Mouse (Mus musculus): ENCODE results near the gene Nadk. TPM values are rescaled to one million over a fixed set of nuclear protein-coding genes. Genes with fewer than 3 reads are reported as not detected.
A peak's percentile ranks its signal among the peaks of the same experiment; 100 is the strongest.

Nadk gene
- total and polyA plus RNA-seq, 3 experiments, result 162 to 204 (median 199) TPM

DNA sequence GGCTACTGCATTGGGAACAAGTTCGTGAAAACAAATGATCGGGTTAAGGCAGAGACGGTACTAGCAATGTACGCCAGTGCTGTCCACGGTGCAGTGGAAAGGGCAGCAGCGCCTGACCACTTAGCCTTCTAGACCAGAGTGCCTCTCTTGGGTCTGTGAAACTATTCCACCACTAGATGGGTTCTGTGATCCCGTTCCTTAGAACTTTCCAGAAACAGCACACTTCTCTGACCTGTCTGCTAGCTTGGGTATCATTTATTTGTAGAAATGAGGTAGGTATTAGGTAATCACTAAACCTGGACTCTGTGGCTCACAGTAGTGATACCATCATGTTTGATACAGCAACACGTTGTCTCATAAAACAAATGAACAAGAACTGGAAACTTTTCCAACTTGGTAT lies 4.4 kb downstream of the Nadk start:
- dilution Hi-C loops (cut with MboI; ENCODE audit: extremely low pct_ligation_motif_present, extremely low pct_unique_long_range_greater_than_20kb, low sequenced_read_pairs), result no loop called here

DNA sequence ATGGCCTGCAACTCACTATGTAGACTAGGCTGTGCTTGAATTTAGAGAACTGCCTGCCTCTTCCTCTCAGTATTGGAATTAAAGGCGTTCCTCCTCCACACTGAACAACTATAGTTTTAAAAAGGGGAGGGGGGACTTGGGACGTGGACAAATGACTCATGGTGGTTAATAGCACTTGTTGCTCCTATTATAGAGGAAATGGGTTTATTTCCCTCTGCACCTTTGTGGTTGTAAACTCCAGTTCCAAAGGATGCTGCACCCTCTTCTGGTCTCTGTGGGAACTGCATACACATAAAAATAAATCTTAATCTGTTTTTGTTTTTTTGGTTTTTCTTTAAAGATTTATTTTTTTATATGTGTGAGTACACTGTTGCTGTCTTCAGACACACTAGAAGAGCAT lies 6.0 kb downstream of the Nadk start:
- Histone ChIP-seq H3K79me2 (replicated peaks; ENCODE audit: control insufficient read depth, extremely low read depth, insufficient read depth, poor library complexity, severe bottlenecking) (peaks cover 87% of the 10 kb centered on the region), H3K36me3 (replicated peaks in 1 of 2; ENCODE audit: control insufficient read depth in 1 of 2, insufficient read depth in 1 of 2, low read length in 1 of 2) (peaks cover 0 to 41% of the 10 kb centered on the region in 2 experiments), H3K9me3 (replicated peaks; ENCODE audit: low read length) (no peaks in the 10 kb centered on the region), H3K9ac (ENCODE audit: insufficient read depth, low read depth) (no peak overlapping the region), H3K27me3 (replicated peaks) (no peaks in the 10 kb centered on the region), H3K4me2 (ENCODE audit: insufficient read depth, low read depth, poor library complexity, severe bottlenecking) (0 out of 2 replicates have a peak overlapping the region, but pooled peaks have one; percentile 24), H3K27ac (ENCODE audit: insufficient read depth, low read depth) (no peak overlapping the region), H3K4me3 (replicated peaks in 1 of 3; ENCODE audit: low read depth in 2 of 3, low read length in 2 of 3, poor library complexity in 1 of 3) (no peak overlapping the region), H3K4me1 (ENCODE audit: control insufficient read depth in 1 of 2, insufficient read depth in 2 of 2) (peaks cover 13 to 68% of the 10 kb centered on the region in 2 experiments)
- TF ChIP-seq SIN3A (IDR thresholded peaks at IDR 0.05; ENCODE audit: low read length) (0 out of 2 replicates have a peak, but pooled peaks have one; percentile 21), NELFE (IDR thresholded peaks at IDR 0.05; ENCODE audit: low read depth, low read length) (no peak), IRF4 (IDR thresholded peaks at IDR 0.05; ENCODE audit: low read depth, low read length) (peak; percentile 57; the same call in 1 of the 2 replicates), CHD2 (IDR thresholded peaks at IDR 0.05; ENCODE audit: low read length) (no peak), MXI1 (IDR thresholded peaks at IDR 0.05; ENCODE audit: low read depth, low read length) (no peak), ETS1 (conservative IDR thresholded peaks at IDR 0.05; ENCODE audit: low read depth, low read length) (no peak), JUND (conservative IDR thresholded peaks at IDR 0.05; ENCODE audit: low read depth, low read length) (peak; percentile 48; the same call in 1 of the 2 replicates), TCF12 (IDR thresholded peaks at IDR 0.05; ENCODE audit: low read depth, low read length) (no peak), CTCF (conservative IDR thresholded peaks at IDR 0.05 in 1 of 2, IDR thresholded peaks at IDR 0.05 in 1 of 2; ENCODE audit: low read depth in 2 of 2, low read length in 2 of 2) (peak; percentile 59 to 84), RAD21 (IDR thresholded peaks at IDR 0.05; ENCODE audit: low read depth, low read length) (peak; percentile 84), ELF1 (IDR thresholded peaks at IDR 0.05; ENCODE audit: low read depth, low read length) (peak; percentile 53; the same call in 1 of the 2 replicates), UBTF (IDR thresholded peaks at IDR 0.05; ENCODE audit: low read depth, low read length) (no peak), MAZ (IDR thresholded peaks at IDR 0.05; ENCODE audit: low read depth, low read length) (peak; percentile 62; the same call in 1 of the 2 replicates), ZNF384 (IDR thresholded peaks at IDR 0.05; ENCODE audit: low read depth, low read length) (peak; percentile 26), POLR2A (IDR thresholded peaks at IDR 0.05; ENCODE audit: low read depth, low read length) (no peak), E2F4 (IDR thresholded peaks at IDR 0.05; ENCODE audit: insufficient replicate concordance, low read depth, low read length) (no peak), JUN (IDR thresholded peaks at IDR 0.05; ENCODE audit: insufficient read depth, low read depth, low read length) (no peak), ZC3H11A (IDR thresholded peaks at IDR 0.05; ENCODE audit: low read depth, low read length) (peak; percentile 7; the same call in 1 of the 2 replicates), EP300 (IDR thresholded peaks at IDR 0.05; ENCODE audit: low read length) (peak; percentile 28; the same call in 1 of the 2 replicates), TBP (conservative IDR thresholded peaks at IDR 0.05; ENCODE audit: low read depth, low read length) (no peak), SMC3 (IDR thresholded peaks at IDR 0.05; ENCODE audit: low read depth, low read length) (peak; percentile 81)
- peak; percentile 65 for DNase-seq (ENCODE audit: extremely low read depth)
- dilution Hi-C loops (cut with MboI; ENCODE audit: extremely low pct_ligation_motif_present, extremely low pct_unique_long_range_greater_than_20kb, low sequenced_read_pairs), result no loop called here
- in situ Hi-C loops (cut with MboI; ENCODE audit: low pct_ligation_motif_present, low pct_unique_long_range_greater_than_20kb, low sequenced_read_pairs), result loop anchor here (5.0 to 10.0 kb wide), 2 partner anchors 53 to 86 kb away; no protein-coding TSS in a partner anchor

More for the DNA sequence above, 4.4 kb downstream of the Nadk start:
- no peak for DNase-seq (ENCODE audit: extremely low read depth)
- Histone ChIP-seq H3K4me3 (replicated peaks in 1 of 3; ENCODE audit: low read depth in 2 of 3, low read length in 2 of 3, poor library complexity in 1 of 3) (no peak overlapping the region), H3K27me3 (replicated peaks) (no peaks in the 10 kb centered on the region), H3K36me3 (replicated peaks in 1 of 2; ENCODE audit: control insufficient read depth in 1 of 2, insufficient read depth in 1 of 2, low read length in 1 of 2) (peaks cover 0 to 31% of the 10 kb centered on the region in 2 experiments), H3K9me3 (replicated peaks; ENCODE audit: low read length) (no peaks in the 10 kb centered on the region), H3K4me2 (ENCODE audit: insufficient read depth, low read depth, poor library complexity, severe bottlenecking) (no peak overlapping the region), H3K9ac (ENCODE audit: insufficient read depth, low read depth) (no peak overlapping the region), H3K79me2 (replicated peaks; ENCODE audit: control insufficient read depth, extremely low read depth, insufficient read depth, poor library complexity, severe bottlenecking) (peaks cover 71% of the 10 kb centered on the region), H3K27ac (ENCODE audit: insufficient read depth, low read depth) (no peak overlapping the region), H3K4me1 (ENCODE audit: control insufficient read depth in 1 of 2, insufficient read depth in 2 of 2) (peaks cover 19 to 70% of the 10 kb centered on the region in 2 experiments)
- TF ChIP-seq PAX5 (IDR thresholded peaks at IDR 0.05; ENCODE audit: low read length) (no peak), UBTF (IDR thresholded peaks at IDR 0.05; ENCODE audit: low read depth, low read length) (no peak), HCFC1 (IDR thresholded peaks at IDR 0.05; ENCODE audit: low read depth, low read length) (no peak), ZKSCAN1 (IDR thresholded peaks at IDR 0.05; ENCODE audit: borderline replicate concordance, low read depth, low read length) (no peak), MAFK (IDR thresholded peaks at IDR 0.05; ENCODE audit: insufficient replicate concordance, low read length) (no peak), MXI1 (IDR thresholded peaks at IDR 0.05; ENCODE audit: low read depth, low read length) (no peak), ZC3H11A (IDR thresholded peaks at IDR 0.05; ENCODE audit: low read depth, low read length) (no peak), ETS1 (conservative IDR thresholded peaks at IDR 0.05; ENCODE audit: low read depth, low read length) (no peak), NRF1 (IDR thresholded peaks at IDR 0.05; ENCODE audit: low read depth, low read length) (no peak), JUN (IDR thresholded peaks at IDR 0.05; ENCODE audit: insufficient read depth, low read depth, low read length) (no peak), MEF2A (IDR thresholded peaks at IDR 0.05; ENCODE audit: borderline replicate concordance, low read depth, low read length) (no peak), CTCF (conservative IDR thresholded peaks at IDR 0.05 in 1 of 2, IDR thresholded peaks at IDR 0.05 in 1 of 2; ENCODE audit: low read depth in 2 of 2, low read length in 2 of 2) (no peak), CHD2 (IDR thresholded peaks at IDR 0.05; ENCODE audit: low read length) (no peak), SIN3A (IDR thresholded peaks at IDR 0.05; ENCODE audit: low read length) (no peak)
- in situ Hi-C loops (cut with MboI; ENCODE audit: low pct_ligation_motif_present, low pct_unique_long_range_greater_than_20kb, low sequenced_read_pairs), result loop anchor here (5.0 to 10.0 kb wide), 2 partner anchors 52 to 84 kb away; no protein-coding TSS in a partner anchor
